Mouse (Mus musculus): ENCODE measurements around the gene B3gat1. TPM values are rescaled to one million over a fixed set of nuclear protein-coding genes. Genes with fewer than 3 reads are reported as not detected.

Gene B3gat1
- polyA plus RNA-seq, 1 experiment, result not detected

DNA sequence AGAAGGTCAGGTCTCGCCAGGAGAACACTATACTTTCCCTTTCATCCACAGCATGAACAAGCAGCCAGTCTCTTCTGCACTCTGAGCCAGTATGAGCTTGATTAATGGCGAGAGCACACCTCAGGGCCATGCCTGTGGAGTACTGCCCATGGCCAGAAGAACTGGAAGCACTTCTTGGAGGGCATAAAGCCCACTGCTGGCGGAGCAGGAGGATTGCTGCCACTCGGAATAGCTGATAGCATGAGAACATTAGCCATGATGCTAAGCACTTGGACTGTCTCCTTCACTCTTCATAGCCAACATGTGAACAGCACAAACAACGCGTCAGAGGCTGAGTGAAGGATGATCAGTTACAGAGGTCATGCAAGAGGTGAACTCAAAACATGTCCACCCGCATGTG, 44.9 kb downstream of the B3gat1 start:
- Histone ChIP-seq H3ac (ENCODE audit: control insufficient read depth, insufficient read length) (no peak overlapping the region), H3K4me3 (no peak overlapping the region), H3K27me3 (ENCODE audit: control insufficient read depth, insufficient read depth, insufficient read length) (no peaks in the 10 kb centered on the region), H3K36me3 (ENCODE audit: control insufficient read depth, insufficient read depth) (no peaks in the 10 kb centered on the region), H3K79me2 (ENCODE audit: control insufficient read depth, insufficient read depth) (no peaks in the 10 kb centered on the region), H3K4me2 (ENCODE audit: low read depth) (no peak overlapping the region)
- TF ChIP-seq POLR2A (IDR thresholded peaks at IDR 0.05; ENCODE audit: insufficient read length, low read depth) (no peak), MYOD1 (IDR thresholded peaks at IDR 0.05; ENCODE audit: control insufficient read depth in 1 of 3, insufficient read length in 2 of 3, low read depth in 2 of 3) (no peak), USF1 (IDR thresholded peaks at IDR 0.05; ENCODE audit: low read depth) (no peak), MYOG (IDR thresholded peaks at IDR 0.05; ENCODE audit: control insufficient read depth in 1 of 3, insufficient read depth in 1 of 3, insufficient read length in 2 of 3, low read depth in 2 of 3) (no peak), REST (IDR thresholded peaks at IDR 0.05; ENCODE audit: insufficient read depth, insufficient read length) (no peak), E2F4 (IDR thresholded peaks at IDR 0.05; ENCODE audit: insufficient read depth) (no peak), TCF3 (IDR thresholded peaks at IDR 0.05; ENCODE audit: insufficient read length, low read depth) (no peak), TCF12 (IDR thresholded peaks at IDR 0.05; ENCODE audit: insufficient read depth, poor library complexity, severe bottlenecking) (no peak)

GRCm38 (mm10) chr9:26783414-26783975, 50.0 kb downstream of the B3gat1 start:
- Histone ChIP-seq H3K27me3 (ENCODE audit: control insufficient read depth, insufficient read depth, insufficient read length) (no peaks in the 10 kb centered on the region), H3K36me3 (ENCODE audit: control insufficient read depth, insufficient read depth) (no peaks in the 10 kb centered on the region), H3K79me2 (ENCODE audit: control insufficient read depth, insufficient read depth) (no peaks in the 10 kb centered on the region), H3K4me3 (no peak overlapping the region), H3K4me2 (ENCODE audit: low read depth) (no peak overlapping the region), H3ac (ENCODE audit: control insufficient read depth, insufficient read length) (no peak overlapping the region)
- TF ChIP-seq E2F4 (IDR thresholded peaks at IDR 0.05; ENCODE audit: insufficient read depth) (no peak), MAX (IDR thresholded peaks at IDR 0.05; ENCODE audit: low read depth) (no peak), MYOG (IDR thresholded peaks at IDR 0.05; ENCODE audit: control insufficient read depth in 1 of 3, insufficient read depth in 1 of 3, insufficient read length in 2 of 3, low read depth in 2 of 3) (no peak)

DNA sequence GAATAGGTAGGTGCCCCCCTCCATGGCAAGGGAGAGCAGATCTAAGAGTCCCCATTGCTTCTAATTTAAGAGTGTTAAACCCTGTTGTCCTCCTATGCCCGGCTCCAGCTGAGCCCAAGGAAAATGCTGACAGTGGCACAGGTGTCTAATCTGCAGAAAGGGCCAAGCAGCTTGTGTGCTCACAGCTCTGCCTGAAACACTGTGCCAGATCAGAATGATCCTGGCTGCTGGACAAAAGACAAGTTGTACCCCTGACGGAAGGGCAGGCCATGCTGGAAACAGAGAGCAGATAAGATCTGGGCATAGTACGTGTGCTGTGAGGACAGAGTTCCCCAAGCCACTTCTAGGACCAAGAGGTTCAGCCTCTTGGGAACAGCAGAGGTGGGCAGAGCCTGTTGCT, 59.3 kb downstream of the B3gat1 start:
- Histone ChIP-seq H3K36me3 (ENCODE audit: control insufficient read depth, insufficient read depth) (no peaks in the 10 kb centered on the region), H3K4me2 (ENCODE audit: low read depth) (no peak overlapping the region), H3K27me3 (ENCODE audit: control insufficient read depth, insufficient read depth, insufficient read length) (no peaks in the 10 kb centered on the region), H3K4me3 (no peak overlapping the region), H3K79me2 (ENCODE audit: control insufficient read depth, insufficient read depth) (no peaks in the 10 kb centered on the region), H3ac (ENCODE audit: control insufficient read depth, insufficient read length) (no peak overlapping the region)
- TF ChIP-seq E2F4 (IDR thresholded peaks at IDR 0.05; ENCODE audit: insufficient read depth), result no peak
- TF ChIP-seq SRF (IDR thresholded peaks at IDR 0.05; ENCODE audit: control insufficient read depth, insufficient read length, low read depth), result no peak
- no peak for TF ChIP-seq TCF3 (IDR thresholded peaks at IDR 0.05; ENCODE audit: insufficient read length, low read depth)
- no peak for TF ChIP-seq POLR2AphosphoS2 (IDR thresholded peaks at IDR 0.05; ENCODE audit: insufficient read length, low read depth)
- no peak for TF ChIP-seq USF1 (IDR thresholded peaks at IDR 0.05; ENCODE audit: low read depth)
- TF ChIP-seq MYOG (IDR thresholded peaks at IDR 0.05; ENCODE audit: control insufficient read depth in 1 of 3, insufficient read depth in 1 of 3, insufficient read length in 2 of 3, low read depth in 2 of 3), result no peak
- no peak for TF ChIP-seq CEBPB (IDR thresholded peaks at IDR 0.05; ENCODE audit: insufficient read depth, poor library complexity, severe bottlenecking)
- no peak for TF ChIP-seq MYOD1 (IDR thresholded peaks at IDR 0.05; ENCODE audit: control insufficient read depth in 1 of 3, insufficient read length in 2 of 3, low read depth in 2 of 3)

- Histone ChIP-seq H3K4me2 (ENCODE audit: low read depth) (no peak overlapping the region), H3ac (ENCODE audit: control insufficient read depth, insufficient read length) (no peak overlapping the region), H3K79me2 (ENCODE audit: control insufficient read depth, insufficient read depth) (no peaks in the 10 kb centered on the region), H3K4me3 (no peak overlapping the region), H3K36me3 (ENCODE audit: control insufficient read depth, insufficient read depth) (no peaks in the 10 kb centered on the region), H3K27me3 (ENCODE audit: control insufficient read depth, insufficient read depth, insufficient read length) (no peaks in the 10 kb centered on the region)
- TF ChIP-seq SRF (IDR thresholded peaks at IDR 0.05; ENCODE audit: control insufficient read depth, insufficient read length, low read depth), result no peak
- TF ChIP-seq REST (IDR thresholded peaks at IDR 0.05; ENCODE audit: insufficient read depth, insufficient read length), result no peak
- TF ChIP-seq MYOG (IDR thresholded peaks at IDR 0.05; ENCODE audit: control insufficient read depth in 1 of 3, insufficient read depth in 1 of 3, insufficient read length in 2 of 3, low read depth in 2 of 3), result no peak
- TF ChIP-seq TCF12 (IDR thresholded peaks at IDR 0.05; ENCODE audit: insufficient read depth, poor library complexity, severe bottlenecking), result no peak
- no peak for TF ChIP-seq USF1 (IDR thresholded peaks at IDR 0.05; ENCODE audit: low read depth)
- no peak for TF ChIP-seq MAX (IDR thresholded peaks at IDR 0.05; ENCODE audit: low read depth)
- no peak for TF ChIP-seq MYOD1 (IDR thresholded peaks at IDR 0.05; ENCODE audit: control insufficient read depth in 1 of 3, insufficient read length in 2 of 3, low read depth in 2 of 3)
- TF ChIP-seq CEBPB (IDR thresholded peaks at IDR 0.05; ENCODE audit: insufficient read depth, poor library complexity, severe bottlenecking), result no peak
- TF ChIP-seq POLR2A (IDR thresholded peaks at IDR 0.05; ENCODE audit: insufficient read length, low read depth), result no peak
- no peak for TF ChIP-seq POLR2AphosphoS2 (IDR thresholded peaks at IDR 0.05; ENCODE audit: insufficient read length, low read depth)
- no peak for TF ChIP-seq E2F4 (IDR thresholded peaks at IDR 0.05; ENCODE audit: insufficient read depth)
Observed at GRCm38 (mm10) chr9:26798205-26798604, 64.7 kb downstream of the B3gat1 start.

GRCm38 (mm10) chr9:26798731-26799130, 65.2 kb downstream of the B3gat1 start:
- H3K27me3 ChIP-seq (ENCODE audit: control insufficient read depth, insufficient read depth, insufficient read length), result no peaks in the 10 kb centered on the region
- no peaks in the 10 kb centered on the region for H3K36me3 ChIP-seq (ENCODE audit: control insufficient read depth, insufficient read depth)
- H3K4me3 ChIP-seq, result no peak overlapping the region
- no peaks in the 10 kb centered on the region for H3K79me2 ChIP-seq (ENCODE audit: control insufficient read depth, insufficient read depth)
- no peak for TF ChIP-seq POLR2A (IDR thresholded peaks at IDR 0.05; ENCODE audit: insufficient read length, low read depth)
- no peak for TF ChIP-seq SRF (IDR thresholded peaks at IDR 0.05; ENCODE audit: control insufficient read depth, insufficient read length, low read depth)
- no peak for TF ChIP-seq REST (IDR thresholded peaks at IDR 0.05; ENCODE audit: insufficient read depth, insufficient read length)
- no peak for TF ChIP-seq TCF3 (IDR thresholded peaks at IDR 0.05; ENCODE audit: insufficient read length, low read depth)
- no peak for TF ChIP-seq POLR2AphosphoS2 (IDR thresholded peaks at IDR 0.05; ENCODE audit: insufficient read length, low read depth)
- TF ChIP-seq E2F4 (IDR thresholded peaks at IDR 0.05; ENCODE audit: insufficient read depth), result no peak
- no peak for TF ChIP-seq MAX (IDR thresholded peaks at IDR 0.05; ENCODE audit: low read depth)
- no peak for TF ChIP-seq USF1 (IDR thresholded peaks at IDR 0.05; ENCODE audit: low read depth)
- no peak for TF ChIP-seq TCF12 (IDR thresholded peaks at IDR 0.05; ENCODE audit: insufficient read depth, poor library complexity, severe bottlenecking)
- TF ChIP-seq MYOD1 (IDR thresholded peaks at IDR 0.05; ENCODE audit: control insufficient read depth in 1 of 3, insufficient read length in 2 of 3, low read depth in 2 of 3), result no peak
- TF ChIP-seq MYOG (IDR thresholded peaks at IDR 0.05; ENCODE audit: control insufficient read depth in 1 of 3, insufficient read depth in 1 of 3, insufficient read length in 2 of 3, low read depth in 2 of 3), result no peak
- H3ac ChIP-seq (ENCODE audit: control insufficient read depth, insufficient read length), result no peak overlapping the region
- H3K4me2 ChIP-seq (ENCODE audit: low read depth), result no peak overlapping the region

All from myocyte (in vitro differentiated cells).